29 mouse cellular contexts compared by ENCODE assay signal in the genomic region with DNA sequence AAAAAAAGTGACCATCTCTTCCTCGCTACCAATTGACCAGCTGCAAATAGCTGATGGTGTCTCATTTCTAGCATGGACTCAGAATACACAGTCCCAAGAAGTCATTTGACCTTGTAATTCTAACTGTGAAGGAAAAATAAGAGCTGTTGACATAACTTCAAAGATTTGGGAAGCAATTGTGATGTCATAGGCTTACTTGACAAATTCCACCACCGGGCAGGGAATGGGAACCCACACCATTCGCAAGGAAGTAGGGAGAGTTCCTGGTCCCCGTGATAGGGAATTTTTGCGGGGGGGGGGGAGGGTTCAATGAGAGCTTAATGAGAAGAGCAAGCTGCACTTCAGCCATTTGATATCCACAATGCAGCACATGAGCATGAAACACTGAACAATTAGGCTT. TPM values are rescaled to one million over a fixed set of nuclear protein-coding genes. Genes with fewer than 3 reads are reported as not detected.
DNase-seq lines count a peak whose midpoint lies in the region; ATAC-seq lines count a peak whose summit lies in the region.
"Had no signal": no experiment of that assay in that cellular context is flagged by ENCODE, and none has a peak within 500 bp of the region (broad histone marks: within the 10 kb centered on the region; RNA-seq: fewer than 3 reads in every experiment).

No protein-coding gene starts in this region.

- peak; percentile 64 for DNase-seq in heart, adult 11 months
- DNase-seq in lung, adult 18-20 months, result no peak
- peak; percentile 30 for DNase-seq in lung, postnatal 10 days
- DNase-seq in skeletal muscle tissue, adult 2 months (ENCODE audit: low read depth, low spot score), result peak; percentile 44
- no peak for DNase-seq in Muller cell, postnatal 12 days (ENCODE audit: inconsistent ontology term)
- DNase-seq: adrenal gland, adult 2 months; adrenal gland, postnatal 14 days; B cell, adult 2 months; cerebellum, adult 11 months; cerebellum, adult 2 months; cerebellum, adult 9-11 months; cerebellum, postnatal 25 days; forebrain, postnatal 0 days; gastrocnemius, postnatal 10 days; gastrocnemius, postnatal 36 days; heart, postnatal 10 days; heart, postnatal 36 days had no signal

- no peak overlapping the region for H3K4me2 ChIP-seq in heart, embryonic 12.5 days
- H3K4me2 ChIP-seq in lung, embryonic 15.5 days, result no peak overlapping the region
- H3K4me2 ChIP-seq: embryonic facial prominence, embryonic 12.5 days; embryonic facial prominence, embryonic 15.5 days; heart, embryonic 11.5 days; heart, embryonic 15.5 days; hindbrain, embryonic 13.5 days had no signal

- H3K36me3 ChIP-seq in heart, embryonic 12.5 days, result no peaks in the 10 kb centered on the region
- no peaks in the 10 kb centered on the region for H3K36me3 ChIP-seq in lung, embryonic 15.5 days
- H3K36me3 ChIP-seq: embryonic facial prominence, embryonic 12.5 days; embryonic facial prominence, embryonic 15.5 days; G1E; heart, embryonic 15.5 days; hindbrain, embryonic 10.5 days; hindbrain, embryonic 13.5 days had no signal

- WGBS in heart, embryonic 12.5 days, result 48% methylated on average over 5 of the region's 5 CpGs
- 29% methylated on average over 5 of the region's 5 CpGs for WGBS in lung, embryonic 15.5 days

- H3K9me3 ChIP-seq in heart, embryonic 12.5 days (replicated peaks), result no peaks in the 10 kb centered on the region
- no peaks in the 10 kb centered on the region for H3K9me3 ChIP-seq in lung, embryonic 15.5 days
- H3K9me3 ChIP-seq: embryonic facial prominence, embryonic 12.5 days; embryonic facial prominence, embryonic 15.5 days; heart, embryonic 15.5 days; hindbrain, embryonic 10.5 days; hindbrain, embryonic 13.5 days had no signal

- H3K4me1 ChIP-seq in heart, embryonic 12.5 days (replicated peaks), result peaks cover 8% of the 10 kb centered on the region; the same call in 1 of the 2 replicates
- peaks cover 9% of the 10 kb centered on the region; the same call in 1 of the 2 replicates for H3K4me1 ChIP-seq in lung, embryonic 15.5 days
- H3K4me1 ChIP-seq: heart, embryonic 15.5 days; hindbrain, embryonic 13.5 days had no signal

- no peaks in the 10 kb centered on the region for H3K27me3 ChIP-seq in heart, embryonic 12.5 days (replicated peaks)
- H3K27me3 ChIP-seq in lung, embryonic 15.5 days, result no peaks in the 10 kb centered on the region
- H3K27me3 ChIP-seq: CH12.LX; embryonic facial prominence, embryonic 12.5 days; embryonic facial prominence, embryonic 15.5 days; heart, embryonic 15.5 days; hindbrain, embryonic 13.5 days had no signal

- H3K9ac ChIP-seq in heart, embryonic 12.5 days, result no peak overlapping the region
- no peak overlapping the region for H3K9ac ChIP-seq in lung, embryonic 15.5 days
- H3K9ac ChIP-seq: embryonic facial prominence, embryonic 12.5 days; embryonic facial prominence, embryonic 15.5 days; forebrain, postnatal 0 days; heart, embryonic 15.5 days; hindbrain, embryonic 13.5 days had no signal

- no peak for ATAC-seq in heart, embryonic 12.5 days (ENCODE audit: insufficient number of reproducible peaks, low FRiP score)
- peak; percentile 44; the same call in 1 of the 2 replicates for ATAC-seq in lung, embryonic 15.5 days (ENCODE audit: borderline replicate concordance, extremely low read depth, low FRiP score, low TSS enrichment)
- ATAC-seq: forebrain, embryonic 14.5 days; forebrain, postnatal 0 days; hindbrain, embryonic 16.5 days had no signal

- no peak overlapping the region for H3K4me3 ChIP-seq in heart, embryonic 12.5 days
- no peak overlapping the region for H3K4me3 ChIP-seq in lung, embryonic 15.5 days
- H3K4me3 ChIP-seq: embryonic facial prominence, embryonic 12.5 days; embryonic facial prominence, embryonic 15.5 days; heart, embryonic 15.5 days; hindbrain, embryonic 10.5 days; hindbrain, embryonic 13.5 days had no signal

- H3K27ac ChIP-seq in heart, embryonic 12.5 days (ENCODE audit: poor library complexity, severe bottlenecking), result no peak overlapping the region
- no peak overlapping the region for H3K27ac ChIP-seq in lung, embryonic 15.5 days
- H3K27ac ChIP-seq: embryonic facial prominence, embryonic 12.5 days; heart, embryonic 15.5 days; hindbrain, embryonic 10.5 days; hindbrain, embryonic 13.5 days had no signal

RNA-seq across cellular contexts. Expression of gene Tmem100, which starts 43.1 kb away (rescaled TPM):
- polyA plus RNA-seq in heart, embryonic 12.5 days (2016; fragmentation: Nextera tagmentation; extraction: Ambion mirVana), result 15.9 and 17.1 TPM in 2 replicates
- 22.4 and 26.6 TPM in 2 replicates for polyA plus RNA-seq in lung, embryonic 15.5 days (2015; fragmentation: Nextera tagmentation; extraction: Ambion mirVana)

Comparison
In these comparisons a context has a peak if more than half of its experiments do, and no peak if none do; other contexts are left out.
1. DNase-seq: peak in heart, adult 11 months (single experiment), lung, postnatal 10 days (single experiment) and skeletal muscle tissue, adult 2 months (single experiment); none in lung, adult 18-20 months (0 of 2) and Muller cell, postnatal 12 days (single experiment).